Mouse (Mus musculus) myocyte (in vitro differentiated cells): ENCODE data around the gene Tsga10. TPM values are rescaled to one million over a fixed set of nuclear protein-coding genes. Genes with fewer than 3 reads are reported as not detected.
"Not testable (repeated sequence)": the region's sequence is repeated elsewhere in the genome, so short reads cannot be mapped to it uniquely, and the experiment has no call there.

ENCODE experiments used
- H3K27me3 ChIP-seq: one replicate; pipeline ENCODE4 v1.6.1; 2011; ENCODE audit not compliant: control insufficient read depth, insufficient read depth, insufficient read length
- H3K36me3 ChIP-seq: one replicate; pipeline ENCODE4 v1.6.1; 2011; ENCODE audit not compliant: control insufficient read depth, insufficient read depth
- H3K4me2 ChIP-seq: one replicate; pipeline ENCODE4 v1.6.1; 2011; ENCODE audit warnings: low read depth, control low read depth
- H3K4me3 ChIP-seq: one replicate; pipeline ENCODE4 v1.5.1; 2011; ENCODE audit warnings: mild to moderate bottlenecking, control low read depth, moderate library complexity
- H3K79me2 ChIP-seq: one replicate; pipeline ENCODE4 v1.6.1; 2011; ENCODE audit not compliant: control insufficient read depth, insufficient read depth
- H3ac ChIP-seq: one replicate; pipeline ENCODE4 v1.6.1; 2011; ENCODE audit not compliant: control insufficient read depth, insufficient read length
- CEBPB ChIP-seq: IDR thresholded peaks from 2 replicates; pipeline ENCODE4 v1.6.1; 2011; ENCODE audit warnings: mild to moderate bottlenecking, moderate library complexity; ENCODE audit not compliant: poor library complexity, insufficient read depth, severe bottlenecking
- E2F4 ChIP-seq: IDR thresholded peaks from one replicate; pipeline ENCODE4 v1.6.1; 2011; ENCODE audit warnings: mild to moderate bottlenecking, control low read depth, moderate library complexity; ENCODE audit not compliant: insufficient read depth
- MAX ChIP-seq: IDR thresholded peaks from one replicate; pipeline ENCODE4 v1.6.1; 2011; ENCODE audit warnings: low read depth, mild to moderate bottlenecking, control low read depth
- MYOD1 ChIP-seq, 3 experiments: IDR thresholded peaks; one replicate each; pipeline ENCODE4 v1.6.1; 2011; ENCODE audit warnings: control low read depth in 2 of 3, low read depth in 2 of 3, mild to moderate bottlenecking in 2 of 3, moderate library complexity in 1 of 3; ENCODE audit not compliant: insufficient read length in 2 of 3, control insufficient read depth in 1 of 3
- MYOG ChIP-seq, 3 experiments: IDR thresholded peaks; one replicate each; pipeline ENCODE4 v1.6.1; 2011; ENCODE audit warnings: control low read depth in 2 of 3, low read depth in 2 of 3, mild to moderate bottlenecking in 2 of 3; ENCODE audit not compliant: insufficient read length in 2 of 3, control insufficient read depth in 1 of 3, insufficient read depth in 1 of 3
- POLR2A ChIP-seq: IDR thresholded peaks from one replicate; pipeline ENCODE4 v1.6.1; 2011; ENCODE audit warnings: low read depth, mild to moderate bottlenecking, control low read depth, moderate library complexity; ENCODE audit not compliant: insufficient read length
- POLR2AphosphoS2 ChIP-seq: IDR thresholded peaks from one replicate; pipeline ENCODE4 v1.6.1; 2011; ENCODE audit warnings: low read depth, control low read depth; ENCODE audit not compliant: insufficient read length
- REST ChIP-seq: IDR thresholded peaks from one replicate; pipeline ENCODE4 v1.6.1; 2011; ENCODE audit warnings: mild to moderate bottlenecking, control low read depth, moderate library complexity; ENCODE audit not compliant: insufficient read depth, insufficient read length
- SRF ChIP-seq: IDR thresholded peaks from one replicate; pipeline ENCODE4 v1.6.1; 2011; ENCODE audit warnings: low read depth; ENCODE audit not compliant: control insufficient read depth, insufficient read length
- TCF12 ChIP-seq: IDR thresholded peaks from one replicate; pipeline ENCODE4 v1.6.1; 2011; ENCODE audit warnings: mild to moderate bottlenecking, control low read depth; ENCODE audit not compliant: poor library complexity, insufficient read depth, severe bottlenecking
- TCF3 ChIP-seq: IDR thresholded peaks from one replicate; pipeline ENCODE4 v1.6.1; 2011; ENCODE audit warnings: low read depth, control low read depth; ENCODE audit not compliant: insufficient read length
- USF1 ChIP-seq: IDR thresholded peaks from one replicate; pipeline ENCODE4 v1.6.1; 2011; ENCODE audit warnings: low read depth, mild to moderate bottlenecking, control low read depth, moderate library complexity
- polyA plus RNA-seq: library from polyadenylated mRNA; unstranded; fragments of >200 nt; fragmentation: generic; extraction: Trizol; gene quantifications from one replicate; pipeline ENCODE4 v1.2.1, GENCODE M21; 2012; ENCODE audit warnings: missing spikeins

Tsga10 gene
- polyA plus RNA-seq, 1 experiment: 1.7 TPM

DNA sequence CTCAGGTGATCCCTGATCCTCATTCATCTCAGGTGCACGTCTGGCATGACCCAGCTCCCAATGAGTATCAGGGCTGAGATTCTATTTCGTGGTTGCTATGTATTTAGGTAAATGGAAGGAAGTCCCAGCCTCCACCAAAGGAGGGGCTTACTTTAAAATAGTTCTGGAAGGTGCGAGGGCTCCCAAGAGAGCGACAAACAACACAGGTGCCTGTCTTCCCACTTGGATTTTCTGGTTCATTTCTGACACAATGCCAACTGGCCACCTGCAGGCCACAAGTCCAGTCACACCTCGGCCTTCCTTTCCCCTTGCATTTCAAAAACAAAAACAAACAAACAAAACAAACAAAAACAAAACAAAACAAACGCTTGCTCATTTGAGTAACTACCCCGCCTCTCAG, 147.7 kb downstream of the Tsga10 start:
- Histone ChIP-seq H3ac (no peak overlapping the region), H3K4me3 (no peak overlapping the region), H3K36me3 (no peaks in the 10 kb centered on the region), H3K27me3 (peaks cover 29% of the 10 kb centered on the region), H3K4me2 (no peak overlapping the region), H3K79me2 (no peaks in the 10 kb centered on the region)
- TF ChIP-seq TCF3: no peak
- TF ChIP-seq REST: no peak
- TF ChIP-seq SRF: no peak
- no peak for TF ChIP-seq MYOD1 (IDR thresholded peaks at IDR 0.05; ENCODE audit: control insufficient read depth in 1 of 3, insufficient read length in 2 of 3, low read depth in 2 of 3)
- TF ChIP-seq E2F4: no peak
- no peak for TF ChIP-seq POLR2A
- no peak for TF ChIP-seq CEBPB
- TF ChIP-seq MYOG (IDR thresholded peaks at IDR 0.05; ENCODE audit: control insufficient read depth in 1 of 3, insufficient read depth in 1 of 3, insufficient read length in 2 of 3, low read depth in 2 of 3): no peak
- TF ChIP-seq MAX: no peak
- TF ChIP-seq TCF12: no peak
- TF ChIP-seq POLR2AphosphoS2: no peak
- TF ChIP-seq USF1: no peak

GRCm38 (mm10) chr1:37717415-37718195, 148.6 kb downstream of the Tsga10 start:
- peaks cover 29% of the 10 kb centered on the region for H3K27me3 ChIP-seq
- no peaks in the 10 kb centered on the region for H3K79me2 ChIP-seq
- no peak overlapping the region for H3K4me2 ChIP-seq
- H3K36me3 ChIP-seq: no peaks in the 10 kb centered on the region
- H3ac ChIP-seq: no peak overlapping the region
- no peak overlapping the region for H3K4me3 ChIP-seq
- no peak for TF ChIP-seq CEBPB
- TF ChIP-seq USF1: no peak

- H3K36me3 ChIP-seq, H3K4me2 ChIP-seq, H3K4me3 ChIP-seq, H3K79me2 ChIP-seq, H3ac ChIP-seq, H3K27me3 ChIP-seq: not testable (repeated sequence)
Measured at GRCm38 (mm10) chr1:37712357-37712737, 153.9 kb downstream of the Tsga10 start.

DNA sequence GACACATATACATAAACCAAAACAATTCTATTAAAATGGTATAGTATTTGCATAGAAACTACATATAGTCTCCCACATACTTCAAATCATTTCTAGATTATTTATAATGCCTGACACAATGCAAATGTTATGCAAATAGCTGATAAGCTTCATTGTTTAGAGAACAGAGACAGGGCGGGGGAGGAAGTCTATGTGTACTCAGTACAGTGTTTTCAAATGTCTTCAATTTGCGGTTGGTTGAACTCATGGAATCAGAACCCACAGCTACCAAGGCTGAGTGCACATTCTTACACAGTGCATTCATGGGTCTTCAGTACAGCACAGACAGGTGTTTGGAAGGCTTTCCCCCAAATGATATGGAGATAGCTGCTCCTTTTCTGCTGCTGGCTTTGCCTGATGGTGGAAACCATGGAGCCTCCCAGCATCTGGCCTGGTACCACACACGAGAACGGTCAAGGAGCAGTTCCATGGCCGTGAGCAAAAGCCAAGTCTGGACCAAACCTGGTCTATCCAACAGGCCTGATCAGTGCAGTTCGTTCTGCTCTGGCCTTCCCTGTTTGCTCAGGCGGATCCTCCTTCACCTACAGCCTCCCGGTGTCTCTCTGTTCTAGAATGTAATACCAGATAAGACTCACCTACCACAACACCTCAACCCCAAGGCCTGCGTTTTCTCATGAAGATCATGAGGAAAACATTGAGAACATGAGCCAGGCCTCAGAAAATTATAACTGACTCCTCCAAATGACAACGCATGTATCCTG, 154.5 kb downstream of the Tsga10 start:
- H3K79me2 ChIP-seq: no peaks in the 10 kb centered on the region
- TF ChIP-seq POLR2A (no peak), CEBPB (no peak), MYOD1 (IDR thresholded peaks at IDR 0.05; ENCODE audit: control insufficient read depth in 1 of 3, insufficient read length in 2 of 3, low read depth in 2 of 3) (no peak), SRF (no peak), MYOG (IDR thresholded peaks at IDR 0.05; ENCODE audit: control insufficient read depth in 1 of 3, insufficient read depth in 1 of 3, insufficient read length in 2 of 3, low read depth in 2 of 3) (no peak), E2F4 (no peak), TCF3 (no peak), REST (no peak), MAX (no peak), POLR2AphosphoS2 (no peak)
- H3K4me3 ChIP-seq: no peak overlapping the region
- H3K27me3 ChIP-seq: no peaks in the 10 kb centered on the region
- H3K4me2 ChIP-seq: no peak overlapping the region
- H3ac ChIP-seq: no peak overlapping the region
- no peaks in the 10 kb centered on the region for H3K36me3 ChIP-seq

DNA sequence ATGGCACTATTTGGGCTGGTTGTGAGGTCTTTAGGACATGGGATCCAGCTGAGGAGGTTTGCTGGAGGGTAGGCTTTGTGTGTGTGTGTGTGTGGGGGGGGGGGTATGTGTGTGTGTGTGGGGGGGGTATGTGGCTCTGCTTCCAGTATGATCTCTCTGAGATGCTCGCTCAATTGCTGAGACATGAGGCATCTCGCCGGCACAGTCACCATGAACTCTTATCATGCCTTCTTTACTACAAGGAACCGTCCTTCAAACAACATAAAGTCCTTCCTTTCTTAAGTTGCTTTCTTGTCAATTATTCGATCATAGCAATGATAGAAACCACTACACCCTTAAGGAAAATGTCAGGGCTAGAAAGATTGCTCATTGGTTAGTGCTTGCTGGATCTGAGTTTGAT, 155.1 kb downstream of the Tsga10 start:
- no peak for TF ChIP-seq CEBPB
- TF ChIP-seq POLR2A: no peak
- no peak for TF ChIP-seq E2F4
- no peak for TF ChIP-seq MYOG (IDR thresholded peaks at IDR 0.05; ENCODE audit: control insufficient read depth in 1 of 3, insufficient read depth in 1 of 3, insufficient read length in 2 of 3, low read depth in 2 of 3)
- no peak for TF ChIP-seq TCF12
- no peak for TF ChIP-seq TCF3
- no peak for TF ChIP-seq MYOD1 (IDR thresholded peaks at IDR 0.05; ENCODE audit: control insufficient read depth in 1 of 3, insufficient read length in 2 of 3, low read depth in 2 of 3)
- TF ChIP-seq MAX: no peak
- TF ChIP-seq USF1: no peak
- TF ChIP-seq POLR2AphosphoS2: no peak
- TF ChIP-seq REST: no peak
- TF ChIP-seq SRF: no peak
- H3ac ChIP-seq: no peak overlapping the region
- H3K36me3 ChIP-seq: no peaks in the 10 kb centered on the region
- no peak overlapping the region for H3K4me2 ChIP-seq
- H3K79me2 ChIP-seq: no peaks in the 10 kb centered on the region
- no peaks in the 10 kb centered on the region for H3K27me3 ChIP-seq
- no peak overlapping the region for H3K4me3 ChIP-seq
